Mouse (Mus musculus) forebrain, embryonic 14.5 days (tissue): ENCODE data around the gene Myh1. TPM values are rescaled to one million over a fixed set of nuclear protein-coding genes. Genes with fewer than 3 reads are reported as not detected.

Experiments
- ATAC-seq: fragments of 200-750 bp; cut with Nextera tagmentation; 2 replicates; pipeline ENCODE4 v1.8.0; 2017; ENCODE audit warnings: mild to moderate bottlenecking, moderate library complexity
- DNase-seq: peaks from one replicate; pipeline ENCODE4 v3.0.0-alpha.2; 2015; ENCODE audit warnings: low spot score
- H3K27ac ChIP-seq: fragments of 300-500 bp; sonication (generic); 2 replicates; pipeline ENCODE4 v1.5.1; 2014; ENCODE audit warnings: low read depth, mild to moderate bottlenecking, control low read depth, low read length, moderate library complexity
- H3K27me3 ChIP-seq: fragments of 300-500 bp; sonication (generic); replicated peaks from 2 replicates; pipeline ENCODE4 v1.6.1; 2014; ENCODE audit warnings: low read length, control low read depth, mixed read lengths; ENCODE audit not compliant: control insufficient read depth, insufficient read depth
- H3K36me3 ChIP-seq: fragments of 300-500 bp; sonication (generic); 2 replicates; pipeline ENCODE4 v1.6.1; 2014; ENCODE audit warnings: low read length, control low read depth; ENCODE audit not compliant: control insufficient read depth, insufficient read depth
- H3K4me1 ChIP-seq: fragments of 300-500 bp; sonication (generic); 2 replicates; pipeline ENCODE4 v1.6.1; 2014; ENCODE audit warnings: antibody characterized with exemption, low read length, control low read depth; ENCODE audit not compliant: control insufficient read depth, insufficient read depth
- H3K4me2 ChIP-seq: fragments of 300-500 bp; sonication (generic); 2 replicates; pipeline ENCODE4 v1.6.1; 2014; ENCODE audit warnings: mild to moderate bottlenecking, control low read depth, low read length
- H3K4me3 ChIP-seq: fragments of 300-500 bp; sonication (generic); 2 replicates; pipeline ENCODE4 v1.5.1; 2014; ENCODE audit warnings: low read depth, low read length, control low read depth
- H3K9ac ChIP-seq: fragments of 300-500 bp; sonication (generic); 2 replicates; pipeline ENCODE4 v1.6.1; 2014; ENCODE audit warnings: mild to moderate bottlenecking, low read length, control low read depth, moderate library complexity
- H3K9me3 ChIP-seq: fragments of 300-500 bp; sonication (generic); replicated peaks from 2 replicates; pipeline ENCODE4 v1.6.1; 2016; ENCODE audit warnings: low read length, control low read depth, mixed read lengths; ENCODE audit not compliant: control insufficient read depth
- WGBS: fragments of 180-500 bp; shearing (Covaris S2); extraction: QIAGEN DNeasy Blood & Tissue Kit; methylation state at CpG from one replicate; pipeline ENCODE4 v1.1.7; 2014; 5-methylcytosine and 5-hydroxymethylcytosine counted together
- polyA plus RNA-seq: library from polyadenylated mRNA; unstranded; fragments of >200 nt; fragmentation: Nextera tagmentation; extraction: Ambion mirVana; gene quantifications from 2 replicates; pipeline ENCODE4 v1.2.1, GENCODE M21; 2014

Myh1 gene
- polyA plus RNA-seq, 1 experiment from 2014 or later, result 0.10 TPM

GRCm38 (mm10) chr11:67164851-67165250 is 35.0 kb upstream of the Myh1 start:
- 73% methylated on average over 5 of the region's 5 CpGs for WGBS
- Histone ChIP-seq H3K4me3 (no peak overlapping the region), H3K27ac (no peak overlapping the region), H3K27me3 (no peaks in the 10 kb centered on the region), H3K9ac (no peak overlapping the region), H3K4me2 (no peak overlapping the region), H3K4me1 (no peaks in the 10 kb centered on the region), H3K9me3 (no peaks in the 10 kb centered on the region), H3K36me3 (no peaks in the 10 kb centered on the region)
- no peak for DNase-seq
- no peak for ATAC-seq

- H3K4me2 ChIP-seq, result no peak overlapping the region
- no peak overlapping the region for H3K27ac ChIP-seq
- H3K4me1 ChIP-seq, result no peaks in the 10 kb centered on the region
- no peak for ATAC-seq
- H3K9ac ChIP-seq, result no peak overlapping the region
- 73% methylated on average over 5 of the region's 5 CpGs for WGBS
- no peaks in the 10 kb centered on the region for H3K9me3 ChIP-seq
- no peak overlapping the region for H3K4me3 ChIP-seq
- H3K36me3 ChIP-seq, result no peaks in the 10 kb centered on the region
- no peaks in the 10 kb centered on the region for H3K27me3 ChIP-seq
- DNase-seq, result no peak
Observed at GRCm38 (mm10) chr11:67169301-67169700, 30.6 kb upstream of the Myh1 start.

DNA sequence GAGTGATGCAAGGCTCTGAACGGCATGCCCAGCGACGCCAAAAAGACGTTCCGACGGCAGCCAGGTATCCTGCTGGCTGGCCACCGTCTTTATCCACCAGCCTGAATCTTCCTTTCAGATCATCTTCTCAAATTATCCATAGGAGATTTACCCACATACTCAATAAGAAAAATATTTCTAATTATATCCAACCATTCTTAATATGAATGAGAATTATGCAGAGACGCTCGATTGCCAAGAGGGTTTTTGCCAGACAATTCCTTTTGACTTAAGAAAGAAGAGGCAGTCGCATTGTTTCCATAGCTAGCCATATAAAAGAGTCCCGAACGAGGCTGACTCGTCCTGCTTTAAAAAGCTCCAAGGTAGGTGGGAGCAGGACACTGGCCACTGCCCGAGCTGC is 29.1 kb upstream of the Myh1 start, which contains the start of gene Myh2:
Gene Myh2, plus strand, starts transcription at position 301 of the 400 bp plus-strand sequence.
- H3K4me1 ChIP-seq, result no peaks in the 10 kb centered on the region
- no peaks in the 10 kb centered on the region for H3K36me3 ChIP-seq
- ATAC-seq, result no peak
- 68% methylated on average over 14 of the region's 14 CpGs for WGBS
- no peak within 1 kb of the TSS for H3K4me3 ChIP-seq
- no peak within 1 kb of the TSS for H3K27ac ChIP-seq
- H3K27me3 ChIP-seq, result no peaks in the 10 kb centered on the region
- no peak for DNase-seq
- no peak within 1 kb of the TSS for H3K9ac ChIP-seq
- H3K4me2 ChIP-seq, result no peak within 1 kb of the TSS
- no peaks in the 10 kb centered on the region for H3K9me3 ChIP-seq

- H3K27me3 ChIP-seq, result no peaks in the 10 kb centered on the region
- H3K27ac ChIP-seq, result no peak overlapping the region
- H3K4me1 ChIP-seq, result no peaks in the 10 kb centered on the region
- no peak overlapping the region for H3K4me3 ChIP-seq
- no peak overlapping the region for H3K4me2 ChIP-seq
- no peak for ATAC-seq
- no peaks in the 10 kb centered on the region for H3K36me3 ChIP-seq
- DNase-seq, result no peak
- 93% methylated on average over 2 of the region's 2 CpGs for WGBS
- H3K9ac ChIP-seq, result no peak overlapping the region
- H3K9me3 ChIP-seq, result no peaks in the 10 kb centered on the region
Observed at GRCm38 (mm10) chr11:67172439-67172838, 27.4 kb upstream of the Myh1 start.

DNA sequence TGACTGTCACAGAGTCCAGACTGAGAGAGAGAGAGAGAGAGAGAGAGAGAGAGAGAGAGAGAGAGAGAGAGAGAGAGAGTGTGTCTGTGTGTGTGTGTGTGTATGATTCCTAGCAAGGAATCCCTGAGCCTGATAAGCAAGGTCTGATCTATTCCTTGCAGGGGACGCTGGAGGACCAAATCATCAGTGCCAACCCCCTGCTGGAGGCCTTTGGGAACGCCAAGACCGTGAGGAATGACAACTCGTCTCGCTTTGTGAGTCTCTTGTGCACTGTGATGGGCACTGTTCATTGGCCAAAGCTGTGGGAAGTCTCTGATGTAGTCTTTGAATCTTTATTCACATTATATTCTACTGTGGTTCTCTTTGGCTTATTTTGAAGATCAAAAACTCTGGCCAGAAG is 23.5 kb upstream of the Myh1 start:
- WGBS, result 57% methylated on average over 5 of the region's 5 CpGs
- Histone ChIP-seq H3K9ac (no peak overlapping the region), H3K27me3 (no peaks in the 10 kb centered on the region), H3K9me3 (no peaks in the 10 kb centered on the region), H3K27ac (no peak overlapping the region), H3K36me3 (no peaks in the 10 kb centered on the region), H3K4me1 (no peaks in the 10 kb centered on the region), H3K4me2 (no peak overlapping the region), H3K4me3 (no peak overlapping the region)
- DNase-seq (no peak), ATAC-seq (no peak)

- DNase-seq, result no peak
- H3K27ac ChIP-seq, result no peak overlapping the region
Observed at GRCm38 (mm10) chr11:67190316-67190715, 9.5 kb upstream of the Myh1 start.

DNA sequence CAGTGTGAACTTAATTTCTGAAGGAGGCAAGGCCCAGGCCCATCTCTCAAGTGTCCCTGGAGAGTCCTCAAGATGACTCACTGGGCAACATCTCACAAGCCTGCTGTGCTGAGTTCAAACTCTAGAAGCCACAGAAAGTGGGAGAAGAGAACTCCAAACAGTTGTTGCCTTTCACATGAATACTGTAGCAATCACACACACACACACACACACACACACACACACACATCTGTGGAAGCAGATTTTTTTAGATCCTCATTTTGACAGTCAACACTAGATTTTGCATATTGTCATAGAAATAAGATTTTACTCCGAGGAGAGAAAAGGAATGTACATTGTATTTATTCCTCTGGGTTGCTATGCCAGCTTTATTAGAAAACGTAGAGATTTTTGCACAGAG is 9.0 kb upstream of the Myh1 start:
- Histone ChIP-seq H3K27ac (no peak overlapping the region), H3K36me3 (no peaks in the 10 kb centered on the region), H3K9ac (no peak overlapping the region), H3K4me2 (no peak overlapping the region), H3K4me1 (no peaks in the 10 kb centered on the region), H3K4me3 (no peak overlapping the region), H3K27me3 (no peaks in the 10 kb centered on the region), H3K9me3 (no peaks in the 10 kb centered on the region)
- no peak for DNase-seq
- ATAC-seq, result no peak
- 86% methylated on average over 2 of the region's 2 CpGs for WGBS

More at GRCm38 (mm10) chr11:67190316-67190715, 9.5 kb upstream of the Myh1 start:
- H3K9me3 ChIP-seq, result no peaks in the 10 kb centered on the region
- no peak overlapping the region for H3K9ac ChIP-seq
- WGBS, result 92% methylated on average over 10 of the region's 10 CpGs
- H3K36me3 ChIP-seq, result no peaks in the 10 kb centered on the region
- no peak overlapping the region for H3K4me3 ChIP-seq
- ATAC-seq, result no peak
- H3K4me1 ChIP-seq, result no peaks in the 10 kb centered on the region
- no peak overlapping the region for H3K4me2 ChIP-seq
- H3K27me3 ChIP-seq, result no peaks in the 10 kb centered on the region

GRCm38 (mm10) chr11:67191496-67191895 is 8.4 kb upstream of the Myh1 start:
- no peak overlapping the region for H3K4me2 ChIP-seq
- H3K4me1 ChIP-seq, result no peaks in the 10 kb centered on the region
- 89% methylated on average over 14 of the region's 14 CpGs for WGBS
- H3K36me3 ChIP-seq, result no peaks in the 10 kb centered on the region
- no peaks in the 10 kb centered on the region for H3K27me3 ChIP-seq
- DNase-seq (no peak), ATAC-seq (no peak)
- no peak overlapping the region for H3K9ac ChIP-seq
- no peak overlapping the region for H3K4me3 ChIP-seq
- H3K27ac ChIP-seq, result no peak overlapping the region
- H3K9me3 ChIP-seq, result no peaks in the 10 kb centered on the region

DNA sequence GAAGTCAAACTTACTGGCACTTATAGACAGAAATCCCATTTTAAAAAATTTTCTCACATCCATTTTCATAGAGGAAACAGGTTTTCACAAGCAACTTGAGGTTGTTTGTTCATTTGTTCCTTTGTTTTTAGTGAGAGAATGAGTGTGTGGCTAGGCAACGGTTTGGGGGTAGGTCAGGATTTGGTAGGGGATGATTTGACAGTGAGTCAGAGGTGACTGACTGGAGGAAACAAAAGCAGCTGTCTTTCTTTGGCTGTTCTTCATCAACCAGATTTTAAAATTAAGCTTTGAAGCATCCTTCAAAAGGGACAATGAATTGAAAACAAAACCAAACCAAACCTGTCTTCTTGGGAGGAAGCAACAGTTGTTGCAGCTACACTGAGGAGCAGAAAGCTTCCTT is 531 bp upstream of the Myh1 start:
- Histone ChIP-seq H3K9me3 (no peaks in the 10 kb centered on the region), H3K27me3 (no peaks in the 10 kb centered on the region), H3K4me3 (no peak overlapping the region), H3K27ac (no peak overlapping the region), H3K4me2 (no peak overlapping the region), H3K4me1 (no peaks in the 10 kb centered on the region), H3K36me3 (no peaks in the 10 kb centered on the region), H3K9ac (no peak overlapping the region)
- ATAC-seq (no peak), DNase-seq (no peak)
- WGBS, result 41% methylated on average over 1 of the region's 1 CpGs
